Mouse (Mus musculus) liver, embryonic 16.5 days (tissue): ENCODE results near the gene Rab3d. TPM values are rescaled to one million over a fixed set of nuclear protein-coding genes. Genes with fewer than 3 reads are reported as not detected.

Experiments
- ATAC-seq: fragments of 200-750 bp; cut with Nextera tagmentation; 2 replicates; pipeline ENCODE4 v1.8.0; 2017; ENCODE audit warnings: low read depth, mild to moderate bottlenecking, moderate number of reproducible peaks, moderate library complexity
- H3K27ac ChIP-seq: fragments of 300-500 bp; sonication (generic); 2 replicates; pipeline ENCODE4 v1.5.1; 2014; ENCODE audit warnings: mild to moderate bottlenecking, low read length
- H3K27me3 ChIP-seq: fragments of 300-500 bp; sonication (generic); 2 replicates; pipeline ENCODE4 v1.6.1; 2014; ENCODE audit warnings: low read depth, low read length, mixed read lengths; ENCODE audit not compliant: control insufficient read depth, insufficient read depth
- H3K36me3 ChIP-seq: fragments of 300-500 bp; sonication (generic); 2 replicates; pipeline ENCODE4 v1.6.1; 2014; ENCODE audit warnings: mild to moderate bottlenecking; ENCODE audit not compliant: control insufficient read depth, insufficient read depth
- H3K4me1 ChIP-seq: fragments of 300-500 bp; sonication (generic); 2 replicates; pipeline ENCODE4 v1.6.1; 2014; ENCODE audit warnings: low read depth, low read length, mixed read lengths; ENCODE audit not compliant: control insufficient read depth
- H3K4me2 ChIP-seq: fragments of 300-500 bp; sonication (generic); 2 replicates; pipeline ENCODE4 v1.6.1; 2014; ENCODE audit warnings: low read depth, low read length, mixed read lengths
- H3K4me3 ChIP-seq: fragments of 300-500 bp; sonication (generic); 2 replicates; pipeline ENCODE4 v1.5.1; 2014; ENCODE audit warnings: low read depth, mild to moderate bottlenecking, low read length
- H3K9ac ChIP-seq: fragments of 300-500 bp; sonication (generic); 2 replicates; pipeline ENCODE4 v1.6.1; 2014; ENCODE audit warnings: low read depth, low read length
- H3K9me3 ChIP-seq: fragments of 300-500 bp; sonication (generic); replicated peaks from 2 replicates; pipeline ENCODE4 v1.6.1; 2016; ENCODE audit warnings: low read length; ENCODE audit not compliant: control insufficient read depth
- WGBS: fragments of 180-500 bp; shearing (Covaris S2); extraction: QIAGEN DNeasy Blood & Tissue Kit; methylation state at CpG from one replicate; pipeline ENCODE4 v1.1.7; 2014; ENCODE audit not compliant: insufficient replicate concordance; 5-methylcytosine and 5-hydroxymethylcytosine counted together
- polyA plus RNA-seq: library from polyadenylated mRNA; unstranded; fragments of >200 nt; fragmentation: Nextera tagmentation; extraction: Ambion mirVana; gene quantifications from 2 replicates; pipeline ENCODE4 v1.2.1, GENCODE M21; 2015

Gene Rab3d
- polyA plus RNA-seq, 1 experiment from 2014 or later = 13.9 TPM

GRCm38 (mm10) chr9:21958372-21958771, 40.4 kb upstream of the Rab3d start:
- WGBS = 65% methylated on average over 5 of the region's 5 CpGs
- H3K36me3 ChIP-seq = peaks cover 39% of the 10 kb centered on the region
- H3K27me3 ChIP-seq = peaks cover 7% of the 10 kb centered on the region; the same call in 1 of the 2 replicates
- peaks cover 46% of the 10 kb centered on the region for H3K4me1 ChIP-seq
- H3K9me3 ChIP-seq = no peaks in the 10 kb centered on the region
- peak overlapping the region; percentile 60; the same call in 1 of the 2 replicates for H3K27ac ChIP-seq
- no peak overlapping the region for H3K9ac ChIP-seq
- no peak overlapping the region for H3K4me3 ChIP-seq
- no peak overlapping the region for H3K4me2 ChIP-seq
- no peak for ATAC-seq

- peaks cover 29% of the 10 kb centered on the region for H3K36me3 ChIP-seq
- ATAC-seq = peak; percentile 95
- H3K9ac ChIP-seq = peak within 1 kb of the TSS; percentile 83
- peak within 1 kb of the TSS; percentile 76 for H3K4me3 ChIP-seq
- peaks cover 41% of the 10 kb centered on the region for H3K4me1 ChIP-seq
- no peaks in the 10 kb centered on the region for H3K9me3 ChIP-seq
- under 1% methylated on average over 54 of the region's 54 CpGs for WGBS
- H3K27ac ChIP-seq = peak within 1 kb of the TSS; percentile 90
- H3K27me3 ChIP-seq = peaks cover 1% of the 10 kb centered on the region; the same call in 1 of the 2 replicates
- peak within 1 kb of the TSS; percentile 89 for H3K4me2 ChIP-seq
Observed at GRCm38 (mm10) chr9:21955570-21956281, 37.7 kb upstream of the Rab3d start, which contains the start of gene Swsap1. Gene Swsap1 (plus strand): TSS chr9:21955755.

- under 1% methylated on average over 18 of the region's 18 CpGs for WGBS
- H3K4me2 ChIP-seq = peak overlapping the region; percentile 89
- ATAC-seq = peak; percentile 61
Observed at GRCm38 (mm10) chr9:21955225-21955569, 37.2 kb upstream of the Rab3d start.

GRCm38 (mm10) chr9:21954635-21955034, 36.6 kb upstream of the Rab3d start:
- no peak overlapping the region; the same call in 1 of the 2 replicates for H3K9ac ChIP-seq
- H3K27me3 ChIP-seq = no peaks in the 10 kb centered on the region
- H3K27ac ChIP-seq = no peak overlapping the region
- no peak for ATAC-seq
- WGBS = 67% methylated on average over 3 of the region's 3 CpGs
- H3K36me3 ChIP-seq = peaks cover 18% of the 10 kb centered on the region
- H3K9me3 ChIP-seq = no peaks in the 10 kb centered on the region
- peak overlapping the region; percentile 89 for H3K4me2 ChIP-seq
- peaks cover 30% of the 10 kb centered on the region for H3K4me1 ChIP-seq
- H3K4me3 ChIP-seq = peak overlapping the region; percentile 76

More at GRCm38 (mm10) chr9:21955225-21955569, 37.2 kb upstream of the Rab3d start:
- no peaks in the 10 kb centered on the region for H3K9me3 ChIP-seq
- H3K27me3 ChIP-seq = no peaks in the 10 kb centered on the region
- peaks cover 35% of the 10 kb centered on the region for H3K4me1 ChIP-seq
- H3K9ac ChIP-seq = peak overlapping the region; percentile 83
- peak overlapping the region; percentile 76 for H3K4me3 ChIP-seq
- H3K36me3 ChIP-seq = peaks cover 24% of the 10 kb centered on the region
- peak overlapping the region; percentile 90 for H3K27ac ChIP-seq

- Histone ChIP-seq H3K27ac (no peak overlapping the region), H3K4me2 (no peak overlapping the region), H3K9ac (no peak overlapping the region), H3K9me3 (no peaks in the 10 kb centered on the region), H3K4me3 (no peak overlapping the region), H3K4me1 (peaks cover 20% of the 10 kb centered on the region), H3K27me3 (peaks cover 2% of the 10 kb centered on the region; the same call in 1 of the 2 replicates), H3K36me3 (peaks cover 8% of the 10 kb centered on the region)
- WGBS = 19% methylated on average over 3 of the region's 3 CpGs
- no peak for ATAC-seq
Observed at GRCm38 (mm10) chr9:21953600-21953999, 35.6 kb upstream of the Rab3d start.

- Histone ChIP-seq H3K27me3 (peaks cover 2% of the 10 kb centered on the region), H3K4me3 (no peak overlapping the region), H3K4me1 (peaks cover 12% of the 10 kb centered on the region), H3K9me3 (no peaks in the 10 kb centered on the region), H3K27ac (no peak overlapping the region), H3K4me2 (no peak overlapping the region), H3K9ac (no peak overlapping the region), H3K36me3 (no peaks in the 10 kb centered on the region)
- 73% methylated on average over 3 of the region's 3 CpGs for WGBS
- ATAC-seq = no peak
Observed at GRCm38 (mm10) chr9:21951977-21952376, 34.0 kb upstream of the Rab3d start.

- no peaks in the 10 kb centered on the region for H3K36me3 ChIP-seq
- H3K27me3 ChIP-seq = peaks cover 2% of the 10 kb centered on the region
- H3K4me3 ChIP-seq = no peak overlapping the region
- peaks cover 5% of the 10 kb centered on the region for H3K4me1 ChIP-seq
- ATAC-seq = no peak
- H3K27ac ChIP-seq = no peak overlapping the region
- no peak overlapping the region for H3K9ac ChIP-seq
- H3K9me3 ChIP-seq = no peaks in the 10 kb centered on the region
- H3K4me2 ChIP-seq = no peak overlapping the region
- WGBS = 14% methylated on average over 11 of the region's 11 CpGs
Observed at GRCm38 (mm10) chr9:21950322-21950721, 32.3 kb upstream of the Rab3d start.

GRCm38 (mm10) chr9:21948790-21949189, 30.8 kb upstream of the Rab3d start:
- no peak overlapping the region for H3K9ac ChIP-seq
- H3K9me3 ChIP-seq = no peaks in the 10 kb centered on the region
- H3K27ac ChIP-seq = no peak overlapping the region
- no peak for ATAC-seq
- no peak overlapping the region for H3K4me2 ChIP-seq
- peaks cover 2% of the 10 kb centered on the region for H3K27me3 ChIP-seq
- WGBS = 55% methylated on average over 6 of the region's 6 CpGs
- peaks cover 4% of the 10 kb centered on the region; the same call in 1 of the 2 replicates for H3K4me1 ChIP-seq
- no peak overlapping the region for H3K4me3 ChIP-seq
- no peaks in the 10 kb centered on the region for H3K36me3 ChIP-seq

- H3K27me3 ChIP-seq = peaks cover 2% of the 10 kb centered on the region
- H3K9ac ChIP-seq = no peak overlapping the region
- H3K27ac ChIP-seq = no peak overlapping the region
- H3K4me1 ChIP-seq = peaks cover 4% of the 10 kb centered on the region; the same call in 1 of the 2 replicates
- no peak for ATAC-seq
- no peaks in the 10 kb centered on the region for H3K36me3 ChIP-seq
- no peak overlapping the region for H3K4me3 ChIP-seq
- no peaks in the 10 kb centered on the region for H3K9me3 ChIP-seq
- 33% methylated on average over 8 of the region's 8 CpGs for WGBS
- no peak overlapping the region for H3K4me2 ChIP-seq
Observed at GRCm38 (mm10) chr9:21948146-21948545, 30.2 kb upstream of the Rab3d start.
